Mouse (Mus musculus) layer of hippocampus, adult 8-10 months (tissue): ENCODE data around the gene Slc39a3. TPM values are rescaled to one million over a fixed set of nuclear protein-coding genes. Genes with fewer than 3 reads are reported as not detected.
"Not testable (repeated sequence)": the region's sequence is repeated elsewhere in the genome, so short reads cannot be mapped to it uniquely, and the experiment has no call there.

Experiments
- DNase-seq, 2 experiments: peaks; one replicate each; pipeline ENCODE4 v3.0.0; 2022; ENCODE audit warnings: low spot score in 2 of 2
- total RNA-seq, 4 experiments: library from RNA; stranded (reverse); gene quantifications; 2 replicates each; pipeline ENCODE4 v1.2.4; 2022

Slc39a3 gene
- total RNA-seq, 4 experiments from 2014 or later = 55.5 to 60.8 (median 60.0) TPM

DNA sequence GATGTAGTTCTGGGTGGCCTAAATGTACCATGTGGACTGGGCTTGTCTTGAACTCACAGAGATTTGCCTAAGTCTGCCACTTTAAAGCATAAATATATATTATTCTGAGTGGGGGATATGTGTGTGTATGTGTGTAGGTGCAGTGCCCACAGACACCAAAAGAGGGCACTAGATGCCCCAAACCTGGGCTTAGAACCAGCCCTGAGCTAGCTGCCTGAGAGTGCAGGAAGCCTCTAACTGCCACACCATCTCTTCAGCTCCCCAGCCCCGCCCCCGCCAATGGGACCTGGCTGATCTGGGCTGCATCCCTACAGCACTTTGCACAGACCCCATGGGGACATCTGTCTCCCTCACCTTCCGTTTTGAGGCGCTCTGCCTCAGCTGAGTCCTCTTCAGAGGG is 13.4 kb upstream of the Slc39a3 start:
- no peak for DNase-seq

DNA sequence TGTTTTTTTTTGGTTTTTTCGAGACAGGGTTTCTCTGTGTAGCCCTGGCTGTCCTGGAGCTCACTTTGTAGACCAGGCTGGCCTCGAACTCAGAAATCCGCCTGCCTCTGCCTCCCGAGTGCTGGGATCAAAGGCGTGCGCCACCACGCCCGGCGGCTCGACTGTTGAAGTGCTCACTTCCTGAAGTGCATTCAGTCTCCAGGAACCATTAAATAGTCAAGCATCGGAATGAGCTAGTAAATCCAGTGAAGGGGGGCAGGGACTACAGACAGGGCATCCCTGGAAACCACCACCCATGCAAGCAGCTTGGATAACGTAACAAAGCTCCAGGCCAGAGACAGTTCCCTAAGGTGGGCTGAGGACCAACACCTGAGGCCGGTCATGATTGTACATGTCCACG is 8.0 kb upstream of the Slc39a3 start:
- DNase-seq = not testable (repeated sequence)

DNA sequence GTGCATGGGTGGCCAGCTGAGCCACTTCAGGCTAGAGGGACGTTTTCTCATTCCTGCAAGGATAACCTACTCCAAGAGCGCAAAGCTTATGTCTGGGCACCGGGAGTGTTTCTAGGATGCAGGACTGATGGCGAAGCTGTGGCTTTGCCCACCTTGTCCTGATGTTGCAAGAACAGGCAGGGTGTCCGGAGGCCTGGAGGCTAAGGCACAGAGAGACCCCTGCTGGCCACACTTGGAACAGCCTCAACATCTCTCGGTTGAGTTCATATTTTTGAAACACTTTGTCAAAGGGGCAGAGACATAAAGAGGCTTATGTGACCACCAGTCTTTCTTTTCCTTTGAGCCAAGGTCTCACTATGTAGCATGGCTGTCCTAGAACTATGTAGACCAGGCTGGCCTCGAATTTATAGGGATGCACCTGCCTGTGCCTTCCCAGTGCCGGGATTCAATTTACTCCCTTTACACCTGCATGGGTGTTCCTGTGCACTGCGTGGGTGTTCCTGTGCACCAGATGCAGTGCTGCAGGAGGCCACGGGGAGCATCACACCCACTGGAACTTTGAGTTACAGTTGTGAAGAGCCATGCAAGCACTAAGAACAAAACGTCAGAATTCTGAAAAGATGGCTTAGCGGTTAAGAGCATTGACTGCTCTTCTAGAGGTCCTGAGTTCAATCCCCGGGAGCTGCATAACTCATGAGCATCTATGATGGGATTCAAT is 4.4 kb upstream of the Slc39a3 start:
- DNase-seq = peak in 1 of 2 experiments; percentile 75

DNA sequence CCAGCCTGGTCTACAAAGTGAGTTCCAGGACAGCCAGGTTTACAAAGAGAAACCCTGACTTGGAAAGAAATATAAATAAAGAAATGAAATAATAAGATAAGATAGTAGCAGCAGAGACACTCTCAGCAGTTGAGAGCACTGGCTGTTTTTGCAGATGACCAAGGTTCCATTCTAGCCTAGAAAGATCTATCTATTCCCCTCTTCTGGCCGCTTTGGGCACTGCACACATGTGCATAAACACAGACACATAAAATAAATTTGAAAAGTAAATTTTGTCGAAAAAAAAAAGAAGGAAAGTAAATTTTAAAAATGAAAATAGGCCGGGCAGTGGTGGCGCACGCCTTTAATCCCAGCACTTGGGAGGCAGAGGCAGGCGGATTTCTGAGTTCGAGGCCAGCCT is 975 bp downstream of the Slc39a3 start:
- DNase-seq = no peak

DNA sequence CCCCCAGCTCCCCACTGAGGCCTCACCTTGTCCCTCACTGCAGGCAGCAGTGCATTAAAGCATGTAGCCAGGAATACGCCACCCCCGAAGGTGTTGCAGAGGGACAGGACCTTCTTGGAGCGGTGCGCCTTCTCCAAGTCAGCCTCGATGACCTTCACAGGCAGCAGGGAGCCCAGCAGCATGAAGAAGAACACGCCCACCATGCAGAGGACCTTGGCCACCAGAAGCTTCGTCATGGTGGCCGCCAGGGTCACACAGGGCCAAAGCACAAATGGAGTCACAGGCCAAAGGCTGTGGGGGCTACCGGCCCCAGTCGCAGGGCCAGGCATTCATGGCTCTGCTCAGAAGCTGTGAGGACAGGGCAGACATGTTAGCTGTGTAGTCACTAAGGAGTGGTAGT is 3.6 kb downstream of the Slc39a3 start:
- no peak for DNase-seq

DNA sequence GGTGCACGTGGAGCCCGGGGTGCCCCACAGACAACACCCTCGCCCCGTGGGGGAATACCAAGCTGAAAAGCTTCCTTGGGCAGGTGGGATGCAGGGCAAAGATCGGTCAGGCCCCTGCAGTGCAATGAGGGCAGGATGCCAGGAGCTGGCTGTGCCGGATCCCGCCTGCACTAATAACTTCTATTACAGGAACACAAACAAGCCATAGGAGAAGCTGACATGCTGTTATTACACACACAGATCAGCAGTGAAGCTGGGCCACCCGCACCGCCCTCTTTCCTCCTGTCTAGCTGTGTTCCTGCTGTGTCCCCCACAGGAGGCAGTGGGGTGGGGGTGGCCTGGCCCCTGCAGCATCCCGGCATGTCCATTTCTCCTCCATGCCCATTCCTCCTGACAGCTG is 8.2 kb downstream of the Slc39a3 start:
- no peak for DNase-seq

DNA sequence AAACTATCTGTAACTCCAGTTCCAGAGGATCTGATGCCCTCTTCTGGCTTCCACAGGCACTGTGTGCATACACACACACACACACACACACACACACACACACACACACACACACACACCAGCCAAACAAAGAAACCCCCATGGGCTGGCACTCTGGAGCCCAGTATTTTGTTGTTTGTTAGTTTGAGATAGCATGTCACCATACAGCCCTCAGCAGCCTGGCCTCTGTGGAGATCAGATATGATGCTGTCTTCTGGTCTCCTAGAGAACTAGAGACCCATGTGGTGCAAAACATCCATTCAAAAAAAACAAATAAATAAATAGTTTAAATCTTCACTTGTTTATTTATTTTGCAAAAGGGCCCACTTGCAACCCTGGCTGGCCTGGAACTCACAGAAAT is 9.0 kb downstream of the Slc39a3 start:
- DNase-seq = no peak

DNA sequence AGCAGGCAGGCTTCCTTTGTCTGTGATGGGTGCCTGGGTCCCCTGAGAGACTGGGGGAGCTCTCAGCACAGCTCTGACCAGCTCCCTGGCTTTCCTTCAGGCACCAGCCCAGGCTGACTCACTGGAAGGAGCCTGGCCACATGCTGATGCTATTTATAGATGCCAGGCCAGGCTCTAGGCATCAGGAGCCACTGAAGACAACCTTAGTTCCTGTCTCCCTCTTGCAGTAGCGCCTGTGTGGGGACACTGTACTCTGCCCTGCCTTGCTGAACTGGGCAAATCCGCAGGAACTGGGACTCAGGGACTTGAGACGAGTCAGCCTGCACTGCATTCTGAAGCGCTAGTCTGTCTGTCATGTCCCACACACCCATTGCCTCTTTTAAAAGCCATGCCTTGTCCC is 9.9 kb downstream of the Slc39a3 start:
- DNase-seq = no peak

DNA sequence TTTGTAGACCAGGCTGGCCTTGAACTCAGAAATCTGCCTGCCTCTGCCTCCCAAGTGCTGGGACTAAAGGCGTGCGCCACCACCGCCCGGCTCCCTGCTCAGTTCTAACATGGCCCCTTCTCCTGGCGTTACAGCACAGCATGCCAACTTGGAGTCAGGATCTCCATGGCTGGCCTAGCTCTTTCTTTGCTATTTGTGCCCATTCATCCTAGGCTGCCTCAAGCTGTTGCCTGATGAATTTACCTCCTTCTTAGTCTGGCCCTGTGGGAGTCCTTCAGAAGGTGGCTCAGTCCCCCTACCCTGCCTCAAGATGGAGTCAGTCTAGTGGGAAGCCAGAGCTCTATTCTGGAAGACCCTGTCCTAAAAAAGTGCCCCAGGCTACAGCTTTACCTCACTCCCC is 10.4 kb downstream of the Slc39a3 start:
- DNase-seq = no peak

DNA sequence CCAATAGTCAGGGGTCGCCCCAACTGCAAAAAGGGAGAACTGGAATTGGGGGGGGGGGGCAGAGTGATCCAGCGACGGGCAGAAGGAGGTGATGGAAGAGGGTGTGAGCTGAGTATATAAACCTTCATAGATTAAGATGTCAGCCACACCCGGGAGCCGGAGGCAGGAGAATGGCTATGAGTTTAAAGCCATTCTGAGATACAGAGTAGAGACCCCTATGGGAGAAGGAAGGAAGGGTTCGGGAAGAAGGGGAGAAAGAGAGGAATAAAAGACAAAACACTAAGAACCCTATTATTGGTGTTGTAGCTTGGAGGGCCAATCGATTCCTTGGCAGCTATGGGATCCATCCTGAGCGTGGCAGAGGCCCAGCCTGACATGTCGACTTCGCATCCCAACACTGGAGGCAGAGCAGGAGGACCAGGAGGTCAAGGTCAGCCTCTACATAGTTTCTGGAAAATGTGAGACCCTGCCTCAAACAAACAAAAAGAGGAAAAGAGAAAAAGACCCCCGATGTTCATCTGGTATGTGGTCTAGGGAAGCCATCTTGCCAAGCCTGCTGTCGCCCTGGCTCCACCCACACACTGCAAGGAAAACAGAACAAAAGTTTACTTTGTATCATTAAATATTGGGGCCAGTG is 11.5 kb downstream of the Slc39a3 start, which contains the start of gene Diras1:
Gene Diras1, minus strand, starts transcription at position 24 of the 637 bp plus-strand sequence.
- no peak for DNase-seq

DNA sequence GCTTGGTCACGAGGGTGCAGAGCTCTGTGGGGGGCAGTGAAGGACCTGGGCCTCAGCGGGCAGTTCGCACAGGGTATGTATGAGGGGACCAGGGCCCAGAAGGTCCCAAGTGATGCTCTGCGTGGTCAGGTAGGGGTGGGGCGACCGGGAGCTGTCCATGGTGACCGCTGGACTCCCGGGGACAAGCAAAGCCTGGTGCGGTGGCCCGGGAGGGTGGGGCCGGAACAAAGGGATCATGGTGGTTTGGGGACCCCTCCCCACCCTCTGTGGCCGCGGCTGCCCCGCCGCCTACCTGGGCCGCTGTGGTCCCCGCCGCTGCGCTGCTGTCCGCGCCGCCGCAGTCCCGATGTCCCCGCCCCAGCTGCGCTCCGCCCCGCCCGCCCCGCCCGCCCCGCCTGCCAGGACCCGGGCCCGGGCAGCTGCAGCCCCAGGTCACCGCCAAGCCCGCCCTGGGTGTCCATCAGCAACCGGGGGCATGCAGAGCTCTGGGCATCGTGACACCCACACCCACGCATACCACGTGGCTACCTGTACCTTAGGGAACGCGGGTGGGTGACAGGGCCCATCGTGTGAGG is 12.1 kb downstream of the Slc39a3 start:
- DNase-seq = no peak

DNA sequence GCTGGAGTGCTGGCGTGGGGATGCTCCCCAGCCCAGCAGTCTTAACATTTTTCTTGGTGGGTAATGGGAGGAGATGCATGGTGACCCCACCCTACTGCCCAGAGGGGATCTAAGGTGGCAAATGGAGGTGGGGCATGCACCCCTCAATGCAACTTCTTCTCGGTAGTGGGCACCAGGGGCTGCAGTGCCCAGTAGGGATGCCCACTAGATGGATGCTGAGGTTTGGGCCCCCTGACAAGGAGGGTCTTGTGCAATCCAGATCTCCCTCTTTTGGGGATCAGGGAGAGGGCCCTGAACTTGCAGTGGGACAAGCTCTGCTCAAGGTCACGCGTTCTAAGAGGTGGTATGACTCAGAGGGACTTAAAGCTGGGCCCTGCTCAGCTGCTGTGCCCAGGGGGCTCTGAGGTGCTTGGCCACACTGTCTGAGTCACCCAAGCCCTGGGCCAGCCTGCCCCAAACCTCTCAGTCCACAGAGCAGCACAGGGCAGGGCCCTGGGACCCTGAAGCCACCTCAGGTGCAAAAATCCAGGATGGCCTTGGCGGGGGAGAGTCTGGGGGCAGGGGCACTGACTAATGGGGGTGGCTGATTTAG is 12.8 kb downstream of the Slc39a3 start:
- no peak for DNase-seq

DNA sequence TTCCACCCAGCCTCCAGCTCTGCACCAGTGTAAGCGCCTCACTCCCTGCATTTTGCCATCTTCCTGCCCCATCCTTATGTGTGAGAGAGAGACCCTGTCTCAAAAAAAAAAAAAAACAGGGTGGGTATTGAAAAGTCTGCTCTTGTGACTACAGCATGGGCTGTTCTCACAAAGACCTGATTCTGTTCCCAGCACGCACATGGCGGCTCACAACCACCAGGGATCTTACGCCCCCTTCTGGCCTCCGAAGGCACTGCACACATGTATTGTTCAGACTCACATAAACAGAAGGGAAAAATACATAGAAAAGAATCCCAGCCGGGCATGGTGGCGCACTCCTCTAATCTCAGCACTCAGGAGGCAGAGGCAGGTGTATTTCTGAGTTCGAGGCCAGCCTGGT is 14.5 kb downstream of the Slc39a3 start:
- DNase-seq = no peak

DNA sequence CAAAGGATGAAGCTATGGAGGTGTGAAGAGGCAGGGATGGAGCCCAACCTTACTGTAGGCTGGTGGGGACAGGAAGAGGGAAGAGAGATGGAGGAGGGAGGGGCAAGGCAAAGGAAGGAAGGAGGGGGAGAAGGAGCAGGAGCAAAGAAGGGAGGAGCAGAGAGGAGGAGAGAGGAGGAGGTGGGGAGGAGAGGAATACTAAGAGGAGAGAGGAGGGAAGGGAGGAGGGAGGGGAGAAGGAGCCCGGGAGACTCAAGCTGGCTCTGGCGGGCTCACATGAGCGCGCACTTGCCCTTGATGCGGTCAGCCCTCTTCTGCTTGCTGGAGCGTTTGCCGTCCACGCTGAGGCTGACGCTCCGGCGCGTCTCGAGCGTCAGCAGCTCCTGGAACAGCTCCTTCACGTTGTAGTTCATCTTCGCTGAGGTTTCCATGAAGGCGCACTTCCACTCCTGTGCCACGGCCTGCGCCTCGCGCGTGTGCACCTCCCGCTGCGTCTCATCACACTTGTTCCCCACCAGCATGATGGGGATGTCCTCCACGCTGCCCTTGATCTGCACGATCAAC is 15.6 kb downstream of the Slc39a3 start:
- no peak for DNase-seq

DNA sequence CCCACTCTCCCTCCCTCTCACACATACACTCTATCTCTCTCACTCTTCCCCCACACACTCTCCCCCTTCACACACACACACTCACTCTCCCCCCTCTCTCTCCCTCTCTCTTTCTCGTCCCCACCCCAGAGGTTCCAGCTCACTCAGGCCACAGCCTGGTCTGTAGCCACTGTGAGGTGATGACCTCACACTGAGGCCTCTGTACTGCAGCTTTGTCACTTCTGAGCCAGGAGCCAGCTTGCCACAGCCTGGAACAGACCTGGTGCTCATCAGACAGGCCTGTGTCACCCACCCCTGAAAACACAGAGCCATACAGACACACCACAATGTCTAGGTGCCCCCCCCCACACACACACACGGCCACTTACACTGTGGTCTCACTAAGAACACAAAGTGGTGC is 17.0 kb downstream of the Slc39a3 start:
- no peak for DNase-seq

DNA sequence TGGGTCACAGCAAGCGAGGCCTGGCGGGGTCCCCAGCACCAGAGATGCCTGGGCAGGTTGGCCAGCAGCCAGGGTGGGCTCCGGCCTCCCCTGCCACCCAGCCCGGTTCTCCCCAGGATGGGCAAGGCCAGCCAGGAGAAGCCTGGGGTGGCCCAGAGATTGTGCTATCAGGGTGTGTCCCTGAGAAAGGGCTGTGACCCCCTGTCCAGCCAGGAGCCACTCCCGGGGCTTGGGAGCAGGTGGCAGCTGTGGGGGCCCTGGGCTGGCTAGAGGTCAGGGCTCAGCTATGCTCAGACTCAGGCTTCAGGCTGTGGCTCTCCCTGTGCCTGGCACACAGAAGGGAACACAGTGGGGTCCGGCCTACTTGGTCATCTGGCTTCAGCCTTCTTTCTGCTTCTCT is 17.5 kb downstream of the Slc39a3 start:
- no peak for DNase-seq

DNA sequence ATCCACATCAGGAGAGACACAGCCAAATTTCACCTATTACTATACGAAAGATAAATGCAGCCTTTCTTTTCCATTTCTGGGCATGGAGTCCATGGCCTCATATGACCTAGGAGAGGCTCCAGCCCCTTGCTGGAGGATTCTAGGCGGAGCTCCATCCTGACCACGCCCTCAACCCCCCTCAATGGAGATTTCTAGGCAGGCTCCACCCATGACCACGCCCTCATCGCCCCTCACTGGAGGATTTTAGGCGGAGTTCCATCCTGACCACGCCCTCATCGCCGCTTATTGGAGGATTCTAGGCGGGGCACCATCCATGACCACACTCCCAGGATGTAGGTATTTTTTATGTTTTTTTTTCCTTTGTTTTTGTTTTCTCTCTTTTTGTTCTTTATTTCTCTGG is 18.9 kb downstream of the Slc39a3 start:
- no peak for DNase-seq

DNA sequence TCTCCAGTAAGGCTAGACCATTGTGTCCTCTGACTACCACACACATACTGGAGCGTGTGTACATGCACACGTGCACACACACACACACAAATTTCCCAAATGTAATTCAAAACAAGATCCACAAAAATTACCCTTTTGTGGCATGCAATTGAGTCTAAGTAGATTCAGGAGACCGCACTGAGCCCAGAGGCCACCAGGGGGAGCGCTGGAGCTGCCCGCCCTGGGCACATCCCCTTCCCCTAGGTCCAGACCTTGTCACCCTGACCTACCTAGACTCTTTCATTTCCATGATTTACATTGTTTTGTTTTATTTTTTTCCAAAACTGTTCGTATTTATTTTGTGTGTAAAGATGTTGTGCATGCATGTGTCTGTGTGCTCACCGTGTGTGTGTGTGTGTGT is 20.6 kb downstream of the Slc39a3 start:
- peak in 1 of 2 experiments; percentile 61 for DNase-seq

DNA sequence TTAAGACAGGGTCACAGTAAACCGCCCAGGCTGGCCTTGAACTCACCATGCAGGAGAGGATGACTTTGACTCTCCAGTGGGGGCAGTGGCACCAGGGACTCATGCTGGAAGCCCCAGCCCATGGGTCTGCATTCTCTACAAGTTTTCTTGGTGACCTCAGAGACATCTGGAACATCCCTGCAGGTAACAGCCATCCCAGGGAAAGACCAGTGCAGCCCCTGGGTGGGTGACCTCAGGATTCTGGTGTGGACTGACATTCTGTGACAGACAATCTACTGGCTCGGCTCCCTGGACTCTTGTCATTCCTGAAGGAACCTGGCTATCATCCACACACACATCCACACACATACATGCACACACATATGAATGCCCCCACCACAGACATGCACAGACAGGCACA is 21.6 kb downstream of the Slc39a3 start:
- no peak for DNase-seq

DNA sequence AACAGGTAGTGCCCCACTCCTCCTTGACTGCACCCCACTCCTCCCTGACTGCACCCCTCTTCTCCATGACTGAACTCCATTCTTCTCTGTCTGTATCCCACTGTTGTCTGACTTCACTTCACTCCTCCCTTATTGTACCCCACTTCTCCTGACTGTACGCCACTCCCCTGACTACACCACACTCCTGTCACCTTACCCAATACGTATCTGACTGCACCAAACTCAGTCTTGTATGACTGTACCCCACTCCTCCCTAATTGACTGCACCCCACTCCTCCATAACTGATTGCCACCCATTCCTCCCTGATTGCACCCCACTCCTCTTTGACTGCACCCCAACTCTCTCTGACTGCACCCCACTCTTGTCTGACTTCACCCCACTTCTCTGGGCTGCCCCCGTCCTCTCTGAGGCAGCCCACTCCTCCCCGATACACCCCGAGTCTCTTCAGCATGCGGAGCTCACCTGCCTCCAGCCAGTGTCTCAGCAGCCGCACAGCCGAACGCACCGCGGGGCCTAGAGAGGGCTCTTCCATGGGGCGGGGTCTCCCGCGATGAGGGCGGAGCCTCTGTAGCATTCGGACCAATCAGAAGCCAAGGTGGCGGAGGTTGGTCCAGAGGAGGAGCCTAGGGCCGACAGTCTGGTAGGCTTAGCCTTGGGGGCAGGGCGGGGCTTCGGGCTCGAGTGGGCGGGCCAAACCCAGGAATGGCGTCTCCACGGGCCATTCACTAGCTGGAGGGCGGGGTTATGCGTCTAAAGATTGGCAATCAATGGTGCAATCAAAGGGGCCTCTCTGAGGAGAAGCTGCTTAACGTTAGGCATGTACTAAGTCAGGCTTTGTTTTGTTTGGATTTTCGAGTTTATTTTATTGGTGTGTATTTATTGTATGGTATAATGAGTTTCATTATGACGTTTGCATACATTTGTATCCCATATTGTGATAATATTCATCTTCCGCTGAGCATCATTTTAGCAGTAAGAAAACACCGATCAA is 22.5 kb downstream of the Slc39a3 start, which contains the start of gene Gng7:
Gene Gng7, minus strand, starts transcription at position 553 of the 992 bp plus-strand sequence.
- DNase-seq = peak; percentile 98 to 99

DNA sequence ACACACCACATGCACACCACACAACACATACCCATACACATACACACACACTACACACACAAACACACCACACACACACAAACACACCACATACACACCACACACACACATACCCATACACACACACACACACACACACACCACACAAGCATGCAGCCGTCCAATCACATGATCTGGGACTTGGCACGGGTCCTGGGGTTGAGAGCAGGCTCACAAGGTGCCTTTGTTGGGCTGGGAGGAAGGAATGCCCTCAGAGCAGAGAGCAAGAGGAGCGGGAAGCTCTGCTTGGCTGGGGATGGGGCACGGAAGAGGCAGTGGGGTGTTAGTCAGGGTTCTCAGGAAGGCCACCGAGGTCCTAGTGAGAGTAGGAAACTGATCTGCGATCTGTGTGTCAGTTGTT is 26.4 kb downstream of the Slc39a3 start:
- no peak for DNase-seq
